Mouse (Mus musculus): ENCODE data around the gene Slc5a5. TPM values are rescaled to one million over a fixed set of nuclear protein-coding genes. Genes with fewer than 3 reads are reported as not detected.

Slc5a5 gene
- polyA plus RNA-seq, 1 experiment from 2014 or later: 1.9 TPM

DNA sequence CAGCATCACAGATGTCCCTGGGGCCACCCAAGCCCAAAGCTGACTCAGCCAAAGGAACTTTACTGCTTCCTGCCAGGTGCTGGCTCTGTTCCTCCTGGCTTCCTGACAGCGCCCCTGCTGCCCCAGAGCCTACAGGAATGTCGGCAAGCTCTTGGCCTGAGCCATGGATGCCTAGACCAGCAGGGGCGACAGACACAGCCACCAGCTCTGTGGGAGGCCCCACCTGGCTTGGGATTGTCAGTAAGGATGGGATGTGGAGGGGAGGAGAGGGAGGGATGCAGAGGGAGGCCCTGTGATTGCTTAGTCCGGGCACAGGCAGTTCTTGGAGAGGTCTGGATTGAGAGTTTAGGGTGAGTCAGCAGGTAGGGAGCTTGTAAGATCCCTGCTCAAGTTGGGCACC, 12.4 kb downstream of the Slc5a5 start:
- H3K27ac ChIP-seq (ENCODE audit: low read length): no peak overlapping the region
- no peak for ATAC-seq

DNA sequence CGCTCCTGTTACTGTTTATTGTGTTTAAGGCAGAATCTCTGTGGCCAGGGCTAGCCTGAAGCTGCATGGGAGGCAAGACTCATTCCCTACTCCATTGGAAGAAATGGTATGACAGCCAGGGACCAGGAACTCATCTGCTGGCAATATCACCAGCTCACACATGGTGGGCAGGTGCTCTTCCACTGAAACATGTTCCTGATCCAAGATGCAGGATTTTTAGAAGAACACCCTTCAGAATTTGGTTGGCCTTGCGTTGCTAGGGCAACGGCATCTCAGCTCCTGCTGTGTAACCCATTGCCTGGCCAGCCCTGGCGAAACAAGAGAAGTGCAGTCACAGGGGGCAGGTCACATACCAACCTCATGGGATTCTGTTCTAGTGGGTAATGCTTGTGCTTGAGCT, 13.1 kb downstream of the Slc5a5 start:
- H3K4me2 ChIP-seq (ENCODE audit: low read length): no peak overlapping the region
- no peaks in the 10 kb centered on the region for H3K36me3 ChIP-seq (ENCODE audit: control insufficient read depth, insufficient read depth, low read length)
- WGBS: 48% methylated on average over 4 of the region's 4 CpGs
- ATAC-seq: no peak
- H3K4me3 ChIP-seq (ENCODE audit: low read depth, low read length): no peak overlapping the region
- no peaks in the 10 kb centered on the region for H3K27me3 ChIP-seq (ENCODE audit: control insufficient read depth, insufficient read depth, low read depth, low read length)
- no peak overlapping the region for H3K9ac ChIP-seq (ENCODE audit: low read depth, low read length)
- H3K9me3 ChIP-seq (replicated peaks; ENCODE audit: control insufficient read depth, low read length, poor library complexity, severe bottlenecking): no peaks in the 10 kb centered on the region
- H3K27ac ChIP-seq (ENCODE audit: low read length): no peak overlapping the region
- no peaks in the 10 kb centered on the region for H3K4me1 ChIP-seq (ENCODE audit: control insufficient read depth, insufficient read depth, low read length)

More for the DNA sequence above, 12.4 kb downstream of the Slc5a5 start:
- no peaks in the 10 kb centered on the region for H3K36me3 ChIP-seq (ENCODE audit: control insufficient read depth, insufficient read depth, low read length)
- H3K27me3 ChIP-seq (ENCODE audit: control insufficient read depth, insufficient read depth, low read depth, low read length): no peaks in the 10 kb centered on the region
- 0 out of 2 replicates have a peak overlapping the region, but pooled peaks have one; percentile 23 for H3K9ac ChIP-seq (ENCODE audit: low read depth, low read length)
- no peaks in the 10 kb centered on the region for H3K9me3 ChIP-seq (replicated peaks; ENCODE audit: control insufficient read depth, low read length, poor library complexity, severe bottlenecking)
- no peak overlapping the region for H3K4me2 ChIP-seq (ENCODE audit: low read length)
- H3K4me1 ChIP-seq (ENCODE audit: control insufficient read depth, insufficient read depth, low read length): no peaks in the 10 kb centered on the region
- 13% methylated on average over 4 of the region's 4 CpGs for WGBS
- H3K4me3 ChIP-seq (ENCODE audit: low read depth, low read length): no peak overlapping the region

DNA sequence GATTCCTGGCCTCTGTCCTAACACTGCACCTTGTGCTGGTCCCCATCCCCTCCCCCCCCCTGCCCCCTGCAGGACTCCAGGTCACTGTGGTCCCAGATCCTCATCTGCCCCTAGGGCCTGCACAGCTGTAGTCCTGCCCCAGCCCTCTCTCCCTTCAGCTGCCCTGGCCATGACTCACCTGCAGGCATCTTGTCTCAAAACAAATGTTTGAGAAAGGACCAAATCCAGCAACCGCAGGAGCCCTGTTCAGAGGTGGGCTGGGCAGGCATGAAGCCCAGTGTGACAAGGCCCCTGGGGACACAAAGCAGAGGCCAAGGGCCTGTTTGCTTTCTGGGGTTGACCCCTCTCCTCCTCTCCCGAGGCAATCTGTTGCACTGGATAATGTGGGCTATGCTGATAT, 14.4 kb downstream of the Slc5a5 start:
- WGBS: 43% methylated on average over 2 of the region's 2 CpGs
- H3K27ac ChIP-seq (ENCODE audit: low read length): no peak overlapping the region
- H3K9me3 ChIP-seq (replicated peaks; ENCODE audit: control insufficient read depth, low read length, poor library complexity, severe bottlenecking): no peaks in the 10 kb centered on the region
- H3K4me1 ChIP-seq (ENCODE audit: control insufficient read depth, insufficient read depth, low read length): 0 out of 2 replicates have a peak, but pooled peaks cover 2% of the 10 kb centered on the region
- no peaks in the 10 kb centered on the region for H3K27me3 ChIP-seq (ENCODE audit: control insufficient read depth, insufficient read depth, low read depth, low read length)
- no peak overlapping the region for H3K4me3 ChIP-seq (ENCODE audit: low read depth, low read length)
- no peak overlapping the region for H3K9ac ChIP-seq (ENCODE audit: low read depth, low read length)
- ATAC-seq: no peak
- H3K4me2 ChIP-seq (ENCODE audit: low read length): no peak overlapping the region
- no peaks in the 10 kb centered on the region for H3K36me3 ChIP-seq (ENCODE audit: control insufficient read depth, insufficient read depth, low read length)

DNA sequence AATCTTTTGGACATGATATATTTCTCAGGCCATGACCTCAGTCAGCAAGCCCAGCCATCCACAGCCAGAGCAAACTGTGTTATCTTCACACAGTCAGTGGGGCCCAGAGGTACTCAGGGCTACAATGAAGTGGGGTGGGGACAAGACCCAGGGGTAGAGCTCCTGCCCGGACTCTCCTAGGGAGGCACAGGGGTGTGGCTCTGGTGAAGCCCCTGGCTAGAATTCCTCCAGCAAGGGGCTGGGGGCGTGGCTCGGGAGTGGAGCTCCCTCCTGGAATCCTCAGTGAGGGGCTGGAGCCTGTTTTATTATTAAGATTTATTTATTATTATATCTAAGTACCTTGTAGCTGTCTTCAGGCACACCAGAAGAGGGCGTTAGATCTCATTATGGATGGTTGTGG, 16.2 kb downstream of the Slc5a5 start:
- no peaks in the 10 kb centered on the region for H3K36me3 ChIP-seq (ENCODE audit: control insufficient read depth, insufficient read depth, low read length)
- H3K27ac ChIP-seq (ENCODE audit: low read length): no peak overlapping the region
- no peak overlapping the region for H3K4me2 ChIP-seq (ENCODE audit: low read length)
- WGBS: 68% methylated on average over 4 of the region's 4 CpGs
- H3K9ac ChIP-seq (ENCODE audit: low read depth, low read length): no peak overlapping the region
- no peak for ATAC-seq
- no peak overlapping the region for H3K4me3 ChIP-seq (ENCODE audit: low read depth, low read length)
- peaks cover 12% of the 10 kb centered on the region for H3K4me1 ChIP-seq (ENCODE audit: control insufficient read depth, insufficient read depth, low read length)
- H3K9me3 ChIP-seq (replicated peaks; ENCODE audit: control insufficient read depth, low read length, poor library complexity, severe bottlenecking): no peaks in the 10 kb centered on the region
- no peaks in the 10 kb centered on the region for H3K27me3 ChIP-seq (ENCODE audit: control insufficient read depth, insufficient read depth, low read depth, low read length)

DNA sequence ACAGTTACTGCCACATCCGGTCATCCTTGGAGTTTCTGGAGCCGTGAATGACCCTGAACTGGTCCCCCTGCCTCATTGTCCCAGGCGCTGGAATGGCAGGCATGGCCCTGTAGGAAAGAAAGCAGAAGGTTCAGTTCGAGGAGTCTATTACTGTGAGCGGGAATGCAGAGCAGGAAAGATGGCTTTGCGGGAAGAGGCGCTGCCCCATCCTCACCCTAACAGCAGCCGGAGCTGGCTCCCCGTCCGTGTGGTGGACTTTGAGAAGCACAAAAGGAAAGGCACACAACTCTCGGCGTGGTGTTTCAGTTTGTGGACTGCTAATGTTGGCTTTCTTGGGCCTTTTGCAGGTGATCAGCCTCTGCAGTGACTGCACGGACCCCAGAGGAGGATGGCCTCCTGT, 18.1 kb downstream of the Slc5a5 start:
- no peak overlapping the region for H3K4me3 ChIP-seq (ENCODE audit: low read depth, low read length)
- ATAC-seq: no peak
- no peaks in the 10 kb centered on the region for H3K27me3 ChIP-seq (ENCODE audit: control insufficient read depth, insufficient read depth, low read depth, low read length)
- WGBS: 94% methylated on average over 13 of the region's 13 CpGs
- H3K9ac ChIP-seq (ENCODE audit: low read depth, low read length): no peak overlapping the region
- H3K9me3 ChIP-seq (replicated peaks; ENCODE audit: control insufficient read depth, low read length, poor library complexity, severe bottlenecking): no peaks in the 10 kb centered on the region
- H3K4me1 ChIP-seq (ENCODE audit: control insufficient read depth, insufficient read depth, low read length): peaks cover 14% of the 10 kb centered on the region
- H3K36me3 ChIP-seq (ENCODE audit: control insufficient read depth, insufficient read depth, low read length): no peaks in the 10 kb centered on the region
- no peak overlapping the region for H3K27ac ChIP-seq (ENCODE audit: low read length)
- H3K4me2 ChIP-seq (ENCODE audit: low read length): no peak overlapping the region

DNA sequence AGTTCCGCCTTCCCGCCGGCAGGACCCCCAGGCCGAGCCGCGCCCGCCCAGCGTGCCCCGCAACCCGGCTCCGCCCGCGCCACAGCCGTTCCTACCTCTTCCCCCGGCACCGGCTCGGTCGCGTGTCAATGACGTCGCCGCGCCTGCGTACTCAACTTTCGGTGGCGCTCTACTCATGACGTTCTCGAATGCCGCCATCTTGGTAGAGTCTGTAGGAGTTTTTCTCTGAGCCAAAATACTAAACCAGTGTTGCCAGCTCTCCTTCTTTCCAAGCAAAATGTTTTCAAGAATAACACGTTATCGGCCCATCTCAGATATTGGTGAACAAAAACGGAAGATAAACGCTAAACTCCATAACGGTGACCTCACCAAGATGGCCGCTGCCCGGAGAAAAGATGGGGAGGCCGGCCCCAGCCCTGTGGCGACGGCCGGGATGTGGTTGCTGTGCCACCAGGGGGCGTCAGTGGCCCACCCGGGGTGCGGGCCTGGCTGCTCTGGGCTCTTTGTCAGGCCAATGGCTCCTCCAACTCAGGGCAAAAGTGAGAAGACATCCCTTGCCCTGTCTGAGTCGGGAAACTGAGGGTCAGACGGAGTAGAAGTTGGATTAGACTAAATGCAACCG, 19.1 kb downstream of the Slc5a5 start, which contains the start of gene Ccdc124:
Ccdc124 (minus strand) TSS at position 572 of the 622 bp plus-strand sequence.
- H3K27ac ChIP-seq (ENCODE audit: low read length): peak within 1 kb of the TSS; percentile 90
- 1% methylated on average over 44 of the region's 46 CpGs for WGBS
- H3K4me1 ChIP-seq (ENCODE audit: control insufficient read depth, insufficient read depth, low read length): peaks cover 24% of the 10 kb centered on the region
- ATAC-seq: peak; percentile 84
- H3K27me3 ChIP-seq (ENCODE audit: control insufficient read depth, insufficient read depth, low read depth, low read length): no peaks in the 10 kb centered on the region
- no peaks in the 10 kb centered on the region for H3K36me3 ChIP-seq (ENCODE audit: control insufficient read depth, insufficient read depth, low read length)
- H3K4me2 ChIP-seq (ENCODE audit: low read length): peak within 1 kb of the TSS; percentile 98
- peak within 1 kb of the TSS; percentile 85 for H3K9ac ChIP-seq (ENCODE audit: low read depth, low read length)
- peak within 1 kb of the TSS; percentile 92 for H3K4me3 ChIP-seq (ENCODE audit: low read depth, low read length)
- no peaks in the 10 kb centered on the region for H3K9me3 ChIP-seq (replicated peaks; ENCODE audit: control insufficient read depth, low read length, poor library complexity, severe bottlenecking)

DNA sequence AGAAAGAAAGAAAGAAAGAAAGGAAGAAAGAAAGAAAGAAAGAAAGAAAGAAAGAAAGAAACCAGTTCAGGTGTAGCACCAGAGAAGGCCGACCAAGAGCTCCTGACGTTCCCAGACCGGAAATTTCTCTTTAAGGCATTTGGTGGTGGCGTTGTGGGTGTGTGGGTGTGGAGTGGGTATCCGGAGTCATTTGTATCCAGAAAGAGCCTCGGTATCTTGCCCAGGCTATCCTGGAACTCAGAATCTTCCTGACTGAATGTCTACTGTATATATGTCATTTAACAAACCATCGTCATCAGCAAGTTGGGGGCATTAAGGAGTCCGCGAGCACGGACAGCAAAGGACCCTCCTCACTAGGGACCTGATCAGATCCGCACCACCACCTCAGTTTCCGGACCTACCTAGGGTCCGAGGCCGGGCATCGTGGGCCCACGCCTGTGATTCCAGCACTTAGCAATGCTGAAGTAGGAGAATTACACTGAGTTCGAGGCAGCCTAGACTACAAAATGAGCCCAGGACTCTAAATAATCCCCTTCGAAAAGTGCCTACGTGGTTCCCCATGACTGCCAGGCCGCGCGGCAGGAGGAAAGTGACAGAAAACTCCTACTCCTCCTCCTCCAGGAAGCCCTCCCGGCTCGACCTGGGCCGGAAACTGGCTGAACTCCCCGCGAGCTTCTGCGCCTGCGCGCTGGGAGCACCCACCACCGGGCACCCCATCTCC, 19.8 kb downstream of the Slc5a5 start:
- H3K4me3 ChIP-seq (ENCODE audit: low read depth, low read length): peak overlapping the region; percentile 92
- peak; percentile 2; the same call in 1 of the 2 replicates for ATAC-seq
- H3K9me3 ChIP-seq (replicated peaks; ENCODE audit: control insufficient read depth, low read length, poor library complexity, severe bottlenecking): no peaks in the 10 kb centered on the region
- WGBS: 6% methylated on average over 31 of the region's 31 CpGs
- H3K27ac ChIP-seq (ENCODE audit: low read length): peak overlapping the region; percentile 90
- H3K9ac ChIP-seq (ENCODE audit: low read depth, low read length): peak overlapping the region; percentile 85
- H3K4me2 ChIP-seq (ENCODE audit: low read length): peak overlapping the region; percentile 98
- H3K27me3 ChIP-seq (ENCODE audit: control insufficient read depth, insufficient read depth, low read depth, low read length): no peaks in the 10 kb centered on the region
- 0 out of 2 replicates have a peak, but pooled peaks cover 4% of the 10 kb centered on the region for H3K36me3 ChIP-seq (ENCODE audit: control insufficient read depth, insufficient read depth, low read length)
- peaks cover 25% of the 10 kb centered on the region for H3K4me1 ChIP-seq (ENCODE audit: control insufficient read depth, insufficient read depth, low read length)

DNA sequence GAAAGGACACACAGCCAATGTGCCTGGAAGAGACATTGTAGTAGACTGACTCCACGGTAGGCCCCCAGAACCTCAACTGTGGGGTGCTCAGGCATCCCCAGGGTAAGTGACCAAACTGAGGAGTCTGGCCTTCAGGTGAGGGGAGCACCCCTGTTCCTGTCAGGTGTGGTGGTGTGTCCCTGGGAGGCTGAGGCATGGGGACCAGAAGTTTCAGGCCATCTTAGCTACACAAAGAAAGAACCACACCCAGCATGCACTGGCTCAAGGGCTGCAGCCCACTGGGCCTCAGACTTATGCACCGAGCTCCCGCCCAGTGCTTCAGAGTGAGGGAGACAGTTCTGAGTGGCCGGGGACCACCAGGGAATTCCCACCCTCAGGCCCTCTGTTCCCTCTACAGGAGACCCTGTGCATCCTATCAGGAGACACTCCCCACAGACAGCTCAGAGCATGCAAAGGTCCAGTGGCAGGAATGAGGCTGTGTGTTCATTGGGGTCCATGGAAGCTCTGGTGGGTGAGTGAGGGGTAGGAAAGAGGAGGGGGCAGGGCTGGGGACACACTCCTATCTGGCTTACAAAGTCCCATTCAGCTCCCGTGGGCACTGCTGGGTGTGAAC, 21.3 kb downstream of the Slc5a5 start:
- H3K27me3 ChIP-seq (ENCODE audit: control insufficient read depth, insufficient read depth, low read depth, low read length): no peaks in the 10 kb centered on the region
- 0 out of 2 replicates have a peak, but pooled peaks cover 7% of the 10 kb centered on the region for H3K36me3 ChIP-seq (ENCODE audit: control insufficient read depth, insufficient read depth, low read length)
- no peak overlapping the region for H3K4me2 ChIP-seq (ENCODE audit: low read length)
- H3K4me3 ChIP-seq (ENCODE audit: low read depth, low read length): no peak overlapping the region
- no peak overlapping the region for H3K27ac ChIP-seq (ENCODE audit: low read length)
- no peak for ATAC-seq
- WGBS: 91% methylated on average over 5 of the region's 5 CpGs
- H3K9ac ChIP-seq (ENCODE audit: low read depth, low read length): no peak overlapping the region
- no peaks in the 10 kb centered on the region for H3K9me3 ChIP-seq (replicated peaks; ENCODE audit: control insufficient read depth, low read length, poor library complexity, severe bottlenecking)
- H3K4me1 ChIP-seq (ENCODE audit: control insufficient read depth, insufficient read depth, low read length): peaks cover 26% of the 10 kb centered on the region

DNA sequence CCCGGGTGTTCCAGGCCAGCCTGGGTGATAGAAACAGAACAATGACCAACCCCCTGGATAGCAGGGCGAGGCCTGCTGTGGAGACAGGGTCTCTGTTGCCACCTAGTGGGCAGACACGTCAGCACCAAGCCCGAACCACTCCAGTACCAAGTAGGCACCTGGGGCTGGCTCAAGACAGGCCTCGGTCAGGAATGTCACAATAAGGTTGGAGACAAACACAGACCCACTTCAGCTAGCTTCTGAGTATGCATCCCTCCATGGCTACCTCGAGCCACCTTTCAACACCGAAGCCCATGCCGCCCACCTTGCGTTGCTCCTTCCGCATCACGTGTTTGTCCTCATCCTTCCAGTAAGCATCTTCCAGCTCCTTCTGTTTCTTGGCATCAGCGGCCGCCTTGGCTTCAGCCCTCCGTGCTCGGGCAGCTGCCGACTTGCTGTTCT, 22.9 kb downstream of the Slc5a5 start:
- H3K4me2 ChIP-seq (ENCODE audit: low read length): peak overlapping the region; percentile 0; the same call in 1 of the 2 replicates
- no peak for ATAC-seq
- H3K9ac ChIP-seq (ENCODE audit: low read depth, low read length): peak overlapping the region; percentile 59
- 47% methylated on average over 16 of the region's 16 CpGs for WGBS
- peak overlapping the region; percentile 60 for H3K27ac ChIP-seq (ENCODE audit: low read length)
- no peak overlapping the region for H3K4me3 ChIP-seq (ENCODE audit: low read depth, low read length)
- H3K9me3 ChIP-seq (replicated peaks; ENCODE audit: control insufficient read depth, low read length, poor library complexity, severe bottlenecking): no peaks in the 10 kb centered on the region
- H3K4me1 ChIP-seq (ENCODE audit: control insufficient read depth, insufficient read depth, low read length): peaks cover 37% of the 10 kb centered on the region
- H3K27me3 ChIP-seq (ENCODE audit: control insufficient read depth, insufficient read depth, low read depth, low read length): no peaks in the 10 kb centered on the region
- 0 out of 2 replicates have a peak, but pooled peaks cover 7% of the 10 kb centered on the region for H3K36me3 ChIP-seq (ENCODE audit: control insufficient read depth, insufficient read depth, low read length)
